Mouse (Mus musculus) forebrain, embryonic 14.5 days (tissue): Measurements from ENCODE around the gene Srxn1. TPM values are rescaled to one million over a fixed set of nuclear protein-coding genes. Genes with fewer than 3 reads are reported as not detected.
A peak's percentile ranks its signal among the peaks of the same experiment; 100 is the strongest.

Experiments used
- ATAC-seq: fragments of 200-750 bp; cut with Nextera tagmentation; 2 replicates; pipeline ENCODE4 v1.8.0; 2017; ENCODE audit warnings: mild to moderate bottlenecking, moderate library complexity
- DNase-seq: peaks from one replicate; pipeline ENCODE4 v3.0.0-alpha.2; 2015; ENCODE audit warnings: low spot score
- H3K27ac ChIP-seq: fragments of 300-500 bp; sonication (generic); 2 replicates; pipeline ENCODE4 v1.5.1; 2014; ENCODE audit warnings: low read depth, mild to moderate bottlenecking, control low read depth, low read length, moderate library complexity
- H3K27me3 ChIP-seq: fragments of 300-500 bp; sonication (generic); replicated peaks from 2 replicates; pipeline ENCODE4 v1.6.1; 2014; ENCODE audit warnings: low read length, control low read depth, mixed read lengths; ENCODE audit not compliant: control insufficient read depth, insufficient read depth
- H3K36me3 ChIP-seq: fragments of 300-500 bp; sonication (generic); 2 replicates; pipeline ENCODE4 v1.6.1; 2014; ENCODE audit warnings: low read length, control low read depth; ENCODE audit not compliant: control insufficient read depth, insufficient read depth
- H3K4me1 ChIP-seq: fragments of 300-500 bp; sonication (generic); 2 replicates; pipeline ENCODE4 v1.6.1; 2014; ENCODE audit warnings: antibody characterized with exemption, low read length, control low read depth; ENCODE audit not compliant: control insufficient read depth, insufficient read depth
- H3K4me2 ChIP-seq: fragments of 300-500 bp; sonication (generic); 2 replicates; pipeline ENCODE4 v1.6.1; 2014; ENCODE audit warnings: mild to moderate bottlenecking, control low read depth, low read length
- H3K4me3 ChIP-seq: fragments of 300-500 bp; sonication (generic); 2 replicates; pipeline ENCODE4 v1.5.1; 2014; ENCODE audit warnings: low read depth, low read length, control low read depth
- H3K9ac ChIP-seq: fragments of 300-500 bp; sonication (generic); 2 replicates; pipeline ENCODE4 v1.6.1; 2014; ENCODE audit warnings: mild to moderate bottlenecking, low read length, control low read depth, moderate library complexity
- H3K9me3 ChIP-seq: fragments of 300-500 bp; sonication (generic); replicated peaks from 2 replicates; pipeline ENCODE4 v1.6.1; 2016; ENCODE audit warnings: low read length, control low read depth, mixed read lengths; ENCODE audit not compliant: control insufficient read depth
- WGBS: fragments of 180-500 bp; shearing (Covaris S2); extraction: QIAGEN DNeasy Blood & Tissue Kit; methylation state at CpG from one replicate; pipeline ENCODE4 v1.1.7; 2014; 5-methylcytosine and 5-hydroxymethylcytosine counted together
- polyA plus RNA-seq: library from polyadenylated mRNA; unstranded; fragments of >200 nt; fragmentation: Nextera tagmentation; extraction: Ambion mirVana; gene quantifications from 2 replicates; pipeline ENCODE4 v1.2.1, GENCODE M21; 2014

The Srxn1 gene
- polyA plus RNA-seq, 1 experiment from 2014 or later, result 12.0 TPM

- Histone ChIP-seq H3K36me3 (peaks cover 45% of the 10 kb centered on the region; the same call in 1 of the 2 replicates), H3K27me3 (no peaks in the 10 kb centered on the region), H3K4me1 (peaks cover 21% of the 10 kb centered on the region), H3K4me3 (peak overlapping the region; percentile 12), H3K27ac (0 out of 2 replicates have a peak overlapping the region, but pooled peaks have one; percentile 40), H3K9me3 (no peaks in the 10 kb centered on the region), H3K4me2 (peak overlapping the region; percentile 83), H3K9ac (peak overlapping the region; percentile 35)
- no peak for DNase-seq
- ATAC-seq, result no peak
- WGBS, result 66% methylated on average over 6 of the region's 6 CpGs
These were observed 18.9 kb upstream of the Srxn1 start for GRCm38 (mm10) chr2:152086451-152086850.

- peak overlapping the region; percentile 35 for H3K9ac ChIP-seq
- peaks cover 46% of the 10 kb centered on the region; the same call in 1 of the 2 replicates for H3K36me3 ChIP-seq
- 0 out of 2 replicates have a peak overlapping the region, but pooled peaks have one; percentile 40 for H3K27ac ChIP-seq
- ATAC-seq (no peak), DNase-seq (no peak)
- no peak overlapping the region for H3K4me3 ChIP-seq
- H3K9me3 ChIP-seq, result no peaks in the 10 kb centered on the region
- peak overlapping the region; percentile 83 for H3K4me2 ChIP-seq
- H3K27me3 ChIP-seq, result no peaks in the 10 kb centered on the region
- 73% methylated on average over 5 of the region's 5 CpGs for WGBS
- peaks cover 21% of the 10 kb centered on the region for H3K4me1 ChIP-seq
These were observed 18.2 kb upstream of the Srxn1 start for GRCm38 (mm10) chr2:152087111-152087510.

GRCm38 (mm10) chr2:152089078-152089477 is 16.2 kb upstream of the Srxn1 start:
- Histone ChIP-seq H3K9ac (no peak overlapping the region), H3K27me3 (peaks cover 12% of the 10 kb centered on the region), H3K36me3 (peaks cover 53% of the 10 kb centered on the region), H3K4me3 (no peak overlapping the region), H3K4me1 (peaks cover 33% of the 10 kb centered on the region), H3K4me2 (no peak overlapping the region), H3K27ac (no peak overlapping the region), H3K9me3 (no peaks in the 10 kb centered on the region)
- WGBS, result 6% methylated on average over 4 of the region's 4 CpGs
- no peak for ATAC-seq
- DNase-seq, result peak; percentile 79

GRCm38 (mm10) chr2:152089581-152089980 is 15.7 kb upstream of the Srxn1 start:
- WGBS, result 77% methylated on average over 5 of the region's 5 CpGs
- Histone ChIP-seq H3K9ac (no peak overlapping the region), H3K4me2 (no peak overlapping the region), H3K4me1 (peaks cover 33% of the 10 kb centered on the region), H3K27me3 (peaks cover 15% of the 10 kb centered on the region), H3K27ac (no peak overlapping the region), H3K36me3 (peaks cover 58% of the 10 kb centered on the region), H3K9me3 (no peaks in the 10 kb centered on the region), H3K4me3 (no peak overlapping the region)
- no peak for ATAC-seq
- DNase-seq, result no peak

GRCm38 (mm10) chr2:152090486-152090885 is 14.8 kb upstream of the Srxn1 start:
- H3K36me3 ChIP-seq, result peaks cover 58% of the 10 kb centered on the region
- peaks cover 15% of the 10 kb centered on the region for H3K27me3 ChIP-seq
- H3K9ac ChIP-seq, result no peak overlapping the region
- no peak overlapping the region for H3K27ac ChIP-seq
- WGBS, result 91% methylated on average over 5 of the region's 5 CpGs
- ATAC-seq (no peak), DNase-seq (no peak)
- H3K4me3 ChIP-seq, result no peak overlapping the region
- H3K4me1 ChIP-seq, result peaks cover 34% of the 10 kb centered on the region
- no peaks in the 10 kb centered on the region for H3K9me3 ChIP-seq
- H3K4me2 ChIP-seq, result no peak overlapping the region

DNA sequence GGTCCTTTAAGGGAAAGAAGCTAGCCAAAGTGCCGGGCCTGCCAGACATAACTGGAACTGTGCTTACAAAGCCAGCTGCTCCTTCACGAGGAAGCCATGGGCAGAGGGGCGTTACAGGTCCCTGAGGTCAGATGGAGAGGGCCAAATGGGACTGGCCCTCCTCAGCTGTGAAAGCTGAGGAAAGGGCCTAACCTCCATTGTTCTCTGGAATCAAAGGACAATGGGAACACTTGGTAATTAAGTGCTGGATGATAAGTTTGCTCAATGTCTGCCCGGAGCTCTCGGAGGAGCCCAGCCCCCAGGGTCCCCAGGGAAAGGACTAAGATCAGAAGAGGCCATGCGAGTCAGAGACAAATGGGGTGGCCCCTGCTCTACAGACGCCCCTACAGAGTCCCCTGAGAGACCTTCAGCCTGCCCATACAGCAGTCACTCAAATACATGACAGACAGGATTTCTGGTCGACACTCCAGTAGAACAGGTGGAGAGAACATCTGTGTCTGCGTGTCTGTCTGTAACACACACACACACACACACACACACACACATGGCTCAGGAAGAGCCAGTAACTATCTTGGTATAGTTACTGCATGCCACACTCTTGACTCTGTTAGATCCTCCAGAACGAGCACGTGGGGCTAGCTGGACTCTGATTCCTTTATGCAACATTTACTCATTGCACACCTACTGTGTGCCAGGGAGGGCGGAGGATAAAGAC is 13.8 kb upstream of the Srxn1 start:
- peaks cover 15% of the 10 kb centered on the region for H3K27me3 ChIP-seq
- 22% methylated on average over 12 of the region's 12 CpGs for WGBS
- H3K27ac ChIP-seq, result no peak overlapping the region
- peaks cover 30% of the 10 kb centered on the region for H3K4me1 ChIP-seq
- H3K9ac ChIP-seq, result peak overlapping the region; percentile 8; the same call in 1 of the 2 replicates
- no peak for DNase-seq
- no peaks in the 10 kb centered on the region for H3K9me3 ChIP-seq
- ATAC-seq, result no peak
- H3K4me3 ChIP-seq, result no peak overlapping the region
- no peak overlapping the region for H3K4me2 ChIP-seq
- peaks cover 54% of the 10 kb centered on the region for H3K36me3 ChIP-seq

- ATAC-seq (peak; percentile 1; the same call in 1 of the 2 replicates), DNase-seq (no peak)
- Histone ChIP-seq H3K9me3 (no peaks in the 10 kb centered on the region), H3K4me3 (peak overlapping the region; percentile 16), H3K9ac (peak overlapping the region; percentile 45; the same call in 1 of the 2 replicates), H3K4me1 (peaks cover 23% of the 10 kb centered on the region), H3K4me2 (peak overlapping the region; percentile 48), H3K27me3 (peaks cover 15% of the 10 kb centered on the region), H3K36me3 (peaks cover 42% of the 10 kb centered on the region), H3K27ac (no peak overlapping the region; the same call in 1 of the 2 replicates)
- 3% methylated on average over 45 of the region's 45 CpGs for WGBS
These were observed 12.4 kb upstream of the Srxn1 start for GRCm38 (mm10) chr2:152092927-152093326.

- Histone ChIP-seq H3K4me3 (peak overlapping the region; percentile 20), H3K27me3 (peaks cover 15% of the 10 kb centered on the region), H3K4me1 (peaks cover 23% of the 10 kb centered on the region), H3K9ac (peak overlapping the region; percentile 45), H3K36me3 (peaks cover 38% of the 10 kb centered on the region), H3K27ac (peak overlapping the region; percentile 17; the same call in 1 of the 2 replicates), H3K9me3 (no peaks in the 10 kb centered on the region), H3K4me2 (peak overlapping the region; percentile 48)
- peak; percentile 67 for DNase-seq
- ATAC-seq, result peak; percentile 24
- 1% methylated on average over 44 of the region's 60 CpGs for WGBS
These were observed 11.9 kb upstream of the Srxn1 start for GRCm38 (mm10) chr2:152093356-152093792.
